Mouse (Mus musculus) testis, postnatal 10 days (tissue): ENCODE measurements around the gene Nudt8.
"Not testable (repeated sequence)": the region's sequence is repeated elsewhere in the genome, so short reads cannot be mapped to it uniquely, and the experiment has no call there.

Experiments used
- DNase-seq: peaks from one replicate; pipeline ENCODE4 v3.0.0; 2021; ENCODE audit warnings: low spot score

Gene Nudt8

GRCm38 (mm10) chr19:4000119-4000900 lies at the start of gene Nudt8, which contains the start of gene Gm49405:
Nudt8 (plus strand) TSS chr19:4000580.
Gm49405 (plus strand) TSS chr19:4000626.
- peak; percentile 95 for DNase-seq

- DNase-seq, result no peak
Measured at GRCm38 (mm10) chr19:3951461-3951860, 48.9 kb upstream of the Nudt8 start.

GRCm38 (mm10) chr19:3952099-3952498 lies 48.3 kb upstream of the Nudt8 start:
- no peak for DNase-seq

GRCm38 (mm10) chr19:3955033-3955432 lies 45.3 kb upstream of the Nudt8 start:
- no peak for DNase-seq

GRCm38 (mm10) chr19:3955804-3956203 lies 44.6 kb upstream of the Nudt8 start:
- DNase-seq, result no peak

- DNase-seq, result not testable (repeated sequence)
Measured at GRCm38 (mm10) chr19:3957296-3958036, 42.9 kb upstream of the Nudt8 start.

GRCm38 (mm10) chr19:3958470-3958869 lies 41.9 kb upstream of the Nudt8 start, which contains the start of gene Aldh3b3:
Aldh3b3 (plus strand) TSS chr19:3958645.
- DNase-seq, result no peak

GRCm38 (mm10) chr19:3959030-3959429 lies 41.4 kb upstream of the Nudt8 start:
- no peak for DNase-seq

- DNase-seq, result no peak
Measured at GRCm38 (mm10) chr19:3960211-3960610, 40.2 kb upstream of the Nudt8 start.

- not testable (repeated sequence) for DNase-seq
Measured at GRCm38 (mm10) chr19:3961805-3962204, 38.6 kb upstream of the Nudt8 start.

GRCm38 (mm10) chr19:3962469-3962868 lies 37.9 kb upstream of the Nudt8 start:
- DNase-seq, result peak; percentile 71

- DNase-seq, result no peak
Measured at GRCm38 (mm10) chr19:3964030-3964429, 36.4 kb upstream of the Nudt8 start.

- DNase-seq, result no peak
Measured at GRCm38 (mm10) chr19:3966330-3967075, 33.9 kb upstream of the Nudt8 start.

- no peak for DNase-seq
Measured at GRCm38 (mm10) chr19:3967258-3967657, 33.1 kb upstream of the Nudt8 start.

GRCm38 (mm10) chr19:3972229-3972628 lies 28.2 kb upstream of the Nudt8 start, which contains the start of gene Aldh3b2:
Aldh3b2 (plus strand) TSS chr19:3972328.
- peak; percentile 39 for DNase-seq

GRCm38 (mm10) chr19:3974608-3975007 lies 25.8 kb upstream of the Nudt8 start:
- DNase-seq, result not testable (repeated sequence)

- no peak for DNase-seq
Measured at GRCm38 (mm10) chr19:3975866-3976265, 24.5 kb upstream of the Nudt8 start.

GRCm38 (mm10) chr19:3980309-3980708 lies 20.1 kb upstream of the Nudt8 start:
- DNase-seq, result peak; percentile 84

GRCm38 (mm10) chr19:3980917-3981316 lies 19.5 kb upstream of the Nudt8 start:
- no peak for DNase-seq

- DNase-seq, result no peak
Measured at GRCm38 (mm10) chr19:3983527-3984200, 16.7 kb upstream of the Nudt8 start.

- DNase-seq, result no peak
Measured at GRCm38 (mm10) chr19:3985261-3985681, 15.1 kb upstream of the Nudt8 start.

- peak; percentile 91 for DNase-seq
Measured at GRCm38 (mm10) chr19:3986334-3986733, 14.0 kb upstream of the Nudt8 start, which contains the start of gene Acy3. Acy3 (plus strand) TSS chr19:3986570.
